18 mouse cellular contexts compared by ENCODE assay signal in genomic region chr6:108408726-108409125, GRCm38 (mm10).
DNase-seq lines count a peak whose midpoint lies in the region; ATAC-seq lines count a peak whose summit lies in the region.
"Had no signal": no experiment of that assay in that cellular context is flagged by ENCODE, and none has a peak within 500 bp of the region (broad histone marks: within the 10 kb centered on the region; RNA-seq: fewer than 3 reads in every experiment).

No protein-coding gene starts in this region.

- H3K9me3 ChIP-seq in heart, embryonic 10.5 days, result no peaks in the 10 kb centered on the region
- no peaks in the 10 kb centered on the region for H3K9me3 ChIP-seq in kidney, embryonic 14.5 days (ENCODE audit: control insufficient read depth, low read length)
- no peaks in the 10 kb centered on the region for H3K9me3 ChIP-seq in neural tube, embryonic 14.5 days (ENCODE audit: control insufficient read depth, low read length)
- H3K9me3 ChIP-seq: embryonic facial prominence, embryonic 12.5 days; forebrain, embryonic 15.5 days; intestine, embryonic 15.5 days; liver, embryonic 12.5 days had no signal

- WGBS in heart, embryonic 10.5 days, result 96% methylated on average over 5 of the region's 5 CpGs
- WGBS in kidney, embryonic 14.5 days, result 95% methylated on average over 5 of the region's 5 CpGs
- WGBS in neural tube, embryonic 14.5 days, result 94% methylated on average over 5 of the region's 5 CpGs

- no peak overlapping the region for H3K27ac ChIP-seq in heart, embryonic 10.5 days
- no peak overlapping the region for H3K27ac ChIP-seq in kidney, embryonic 14.5 days (ENCODE audit: low read depth, low read length)
- H3K27ac ChIP-seq in neural tube, embryonic 14.5 days (ENCODE audit: low read depth, low read length), result no peak overlapping the region
- H3K27ac ChIP-seq: embryonic facial prominence, embryonic 12.5 days; forebrain, embryonic 15.5 days; gastrocnemius, adult 2 months; heart, adult 2 months; intestine, embryonic 15.5 days; liver, embryonic 12.5 days had no signal

- H3K4me3 ChIP-seq in heart, embryonic 10.5 days, result no peak overlapping the region
- no peak overlapping the region for H3K4me3 ChIP-seq in kidney, embryonic 14.5 days (ENCODE audit: low read length)
- no peak overlapping the region for H3K4me3 ChIP-seq in neural tube, embryonic 14.5 days (ENCODE audit: low read depth, low read length)
- H3K4me3 ChIP-seq: embryonic facial prominence, embryonic 12.5 days; forebrain, embryonic 15.5 days; gastrocnemius, adult 2 months; heart, adult 2 months; intestine, embryonic 15.5 days; liver, embryonic 12.5 days had no signal

- H3K36me3 ChIP-seq in heart, embryonic 10.5 days, result peaks cover 73% of the 10 kb centered on the region
- H3K36me3 ChIP-seq in kidney, embryonic 14.5 days (ENCODE audit: control insufficient read depth, insufficient read depth, low read length), result peaks cover 21% of the 10 kb centered on the region
- H3K36me3 ChIP-seq in neural tube, embryonic 14.5 days (ENCODE audit: control insufficient read depth, insufficient read depth, low read length), result no peaks in the 10 kb centered on the region
- H3K36me3 ChIP-seq: forebrain, embryonic 15.5 days had no signal

- ATAC-seq in kidney, embryonic 14.5 days (ENCODE audit: low FRiP score, low TSS enrichment), result 0 out of 2 replicates have a peak, but pooled peaks have one; percentile 17
- peak; percentile 29; the same call in 1 of the 2 replicates for ATAC-seq in neural tube, embryonic 14.5 days (ENCODE audit: low read depth)

- peak; percentile 47 to 78 for DNase-seq in adrenal gland, adult (ENCODE audit: inconsistent age in 2 of 2, low spot score in 1 of 2)
- DNase-seq in adrenal gland, postnatal 4 days (ENCODE audit: low spot score in 2 of 2), result no peak
- peak; percentile 81 for DNase-seq in heart, adult 11 months
- DNase-seq in heart, embryonic 10.5 days (ENCODE audit: low spot score), result no peak
- no peak for DNase-seq in kidney, postnatal 4 days
- DNase-seq in neural tube, embryonic 10.5 days (ENCODE audit: extremely low spot score, low spot score), result no peak
- DNase-seq: cerebellum, adult 11-12 months; gastrocnemius, adult 2 months; right cerebral cortex, postnatal 25 days had no signal

- no peaks in the 10 kb centered on the region for H3K27me3 ChIP-seq in heart, embryonic 10.5 days (ENCODE audit: insufficient read depth, poor library complexity, severe bottlenecking)
- no peaks in the 10 kb centered on the region for H3K27me3 ChIP-seq in kidney, embryonic 14.5 days (ENCODE audit: control insufficient read depth, insufficient read depth, low read length)
- no peaks in the 10 kb centered on the region for H3K27me3 ChIP-seq in neural tube, embryonic 14.5 days (ENCODE audit: control insufficient read depth, insufficient read depth, low read length)
- H3K27me3 ChIP-seq: CH12.LX; embryonic facial prominence, embryonic 12.5 days; forebrain, embryonic 15.5 days; intestine, embryonic 15.5 days; liver, embryonic 12.5 days had no signal

- H3K4me2 ChIP-seq in kidney, embryonic 14.5 days (replicated peaks; ENCODE audit: low read depth, low read length), result no peak overlapping the region
- no peak overlapping the region for H3K4me2 ChIP-seq in neural tube, embryonic 14.5 days (ENCODE audit: low read depth, low read length)
- H3K4me2 ChIP-seq: embryonic facial prominence, embryonic 12.5 days; forebrain, embryonic 15.5 days; intestine, embryonic 15.5 days; liver, embryonic 12.5 days had no signal

- no peak overlapping the region for H3K9ac ChIP-seq in kidney, embryonic 14.5 days (ENCODE audit: low read depth, low read length)
- H3K9ac ChIP-seq in neural tube, embryonic 14.5 days (replicated peaks; ENCODE audit: low read depth, low read length), result no peak overlapping the region
- H3K9ac ChIP-seq: embryonic facial prominence, embryonic 12.5 days; forebrain, embryonic 15.5 days; intestine, embryonic 15.5 days; liver, embryonic 12.5 days; liver, postnatal 0 days had no signal

- no peaks in the 10 kb centered on the region for H3K4me1 ChIP-seq in heart, embryonic 10.5 days
- no peaks in the 10 kb centered on the region for H3K4me1 ChIP-seq in kidney, embryonic 14.5 days (ENCODE audit: control insufficient read depth, insufficient read depth, low read length)
- H3K4me1 ChIP-seq in neural tube, embryonic 14.5 days (ENCODE audit: control insufficient read depth, insufficient read depth, low read length), result no peaks in the 10 kb centered on the region
- H3K4me1 ChIP-seq: embryonic facial prominence, embryonic 12.5 days; forebrain, embryonic 15.5 days; intestine, embryonic 15.5 days; liver, embryonic 12.5 days had no signal

Comparison
In these comparisons a context has a peak if more than half of its experiments do, and no peak if none do; other contexts are left out.
1. DNase-seq: peak in adrenal gland, adult (2 of 2) and heart, adult 11 months (single experiment); none in adrenal gland, postnatal 4 days (0 of 2), heart, embryonic 10.5 days (single experiment), kidney, postnatal 4 days (0 of 2) and neural tube, embryonic 10.5 days (single experiment).